Mouse (Mus musculus) frontal cortex, postnatal 10 days (tissue): ENCODE data around the gene Xrn1.
A peak's percentile ranks its signal among the peaks of the same experiment; 100 is the strongest.
"Not testable (repeated sequence)": the region's sequence is repeated elsewhere in the genome, so short reads cannot be mapped to it uniquely, and the experiment has no call there.

Source experiments
- DNase-seq, 2 experiments: peaks; one replicate each; pipeline ENCODE4 v3.0.0; 2022; ENCODE audit warnings: low spot score in 2 of 2, mixed read lengths in 1 of 2

The Xrn1 gene

GRCm38 (mm10) chr9:96051501-96051900, 96.9 kb downstream of the Xrn1 start:
- DNase-seq = no peak

GRCm38 (mm10) chr9:96054878-96055277, 100.3 kb downstream of the Xrn1 start:
- DNase-seq = peak; percentile 8 to 17

GRCm38 (mm10) chr9:96056417-96057223, 102.1 kb downstream of the Xrn1 start:
- no peak for DNase-seq

- DNase-seq = no peak
Observed at GRCm38 (mm10) chr9:96063083-96063802, 108.7 kb downstream of the Xrn1 start.

GRCm38 (mm10) chr9:96063803-96064475, 109.4 kb downstream of the Xrn1 start:
- DNase-seq = no peak

GRCm38 (mm10) chr9:96067507-96067906, 112.9 kb downstream of the Xrn1 start:
- no peak for DNase-seq

GRCm38 (mm10) chr9:96078752-96079315, 124.3 kb downstream of the Xrn1 start:
- DNase-seq = no peak

GRCm38 (mm10) chr9:96085293-96085692, 130.7 kb downstream of the Xrn1 start:
- no peak for DNase-seq

- no peak for DNase-seq
Observed at GRCm38 (mm10) chr9:96087671-96088070, 133.1 kb downstream of the Xrn1 start.

GRCm38 (mm10) chr9:96088456-96088855, 133.9 kb downstream of the Xrn1 start:
- not testable (repeated sequence) for DNase-seq

- DNase-seq = not testable (repeated sequence)
Observed at GRCm38 (mm10) chr9:96092637-96093036, 138.1 kb downstream of the Xrn1 start.

- DNase-seq = no peak
Observed at GRCm38 (mm10) chr9:96093221-96093620, 138.7 kb downstream of the Xrn1 start.

GRCm38 (mm10) chr9:96094341-96094740, 139.8 kb downstream of the Xrn1 start:
- no peak for DNase-seq

- no peak for DNase-seq
Observed at GRCm38 (mm10) chr9:96095192-96095591, 140.6 kb downstream of the Xrn1 start.

- DNase-seq = no peak
Observed at GRCm38 (mm10) chr9:96102846-96103245, 148.3 kb downstream of the Xrn1 start.
